Mouse (Mus musculus) megakaryocyte, adult 5-6 weeks (primary cell): Measurements from ENCODE around the gene Rprml. TPM values are rescaled to one million over a fixed set of nuclear protein-coding genes. Genes with fewer than 3 reads are reported as not detected.

Experiments used
- total RNA-seq, 2 experiments: library from RNA; stranded (forward) in 1 of 2; stranded (reverse) in 1 of 2; fragments of 153-499, 151-499 nt in 1 of 2; fragments of 221-1000, 200-1000 nt in 1 of 2; gene quantifications; 2 replicates each; pipeline versions ENCODE4 v1.2.3 to v1.2.4; 2015 to 2017

The Rprml gene
- total RNA-seq, 2 experiments from 2014 or later, result not detected

Other genes with a start within 250 kb of the Rprml start
- 28.4 and 29.4 TPM in 2 replicates for gene Plekhm1, start 236.9 kb upstream of the Rprml start, total RNA-seq (2015)
- 8.3 and 12.7 TPM in 2 replicates for gene Plekhm1, start 236.9 kb upstream of the Rprml start, total RNA-seq (2017)
- not detected in 2 replicates for gene Lrrc37a, start 145.0 kb upstream of the Rprml start, total RNA-seq (2015)
- gene Lrrc37a, start 145.0 kb upstream of the Rprml start, total RNA-seq (2017), result not detected in 2 replicates
- gene Gm884, start 28.4 kb upstream of the Rprml start, total RNA-seq (2015), result not detected in 2 replicates
- not detected in 2 replicates for gene Gm884, start 28.4 kb upstream of the Rprml start, total RNA-seq (2017)
- gene Lyzl6, start 10.7 kb upstream of the Rprml start, total RNA-seq (2015), result not detected in 2 replicates
- gene Lyzl6, start 10.7 kb upstream of the Rprml start, total RNA-seq (2017), result not detected in 2 replicates
- gene Gosr2, start 48.3 kb downstream of the Rprml start, total RNA-seq (2015), result 45.8 and 46.8 TPM in 2 replicates
- 45.5 and 51.8 TPM in 2 replicates for gene Gosr2, start 48.3 kb downstream of the Rprml start, total RNA-seq (2017)
- not detected in 2 replicates for gene Wnt9b, start 100.3 kb downstream of the Rprml start, total RNA-seq (2015)
- not detected in 2 replicates for gene Wnt9b, start 100.3 kb downstream of the Rprml start, total RNA-seq (2017)
- gene Wnt3, start 124.6 kb downstream of the Rprml start, total RNA-seq (2015), result not detected in 2 replicates
- gene Wnt3, start 124.6 kb downstream of the Rprml start, total RNA-seq (2017), result not detected in 2 replicates